Mouse (Mus musculus): ENCODE results near the gene Dis3l2. TPM values are rescaled to one million over a fixed set of nuclear protein-coding genes. Genes with fewer than 3 reads are reported as not detected.

Gene Dis3l2
- total RNA-seq, 2 experiments from 2014 or later, result 9.8 to 11.4 TPM

GRCm38 (mm10) chr1:87001365-87001764 is 297.8 kb downstream of the Dis3l2 start:
- no peak for DNase-seq
- intact Hi-C loops (cut with DNase I), result no loop called here

GRCm38 (mm10) chr1:87002545-87003168 is 299.0 kb downstream of the Dis3l2 start:
- intact Hi-C loops (cut with DNase I), result no loop called here
- no peak for DNase-seq

GRCm38 (mm10) chr1:87003169-87003552 is 299.6 kb downstream of the Dis3l2 start:
- intact Hi-C loops (cut with DNase I), result no loop called here
- DNase-seq, result no peak

- no peak for DNase-seq
- intact Hi-C loops (cut with DNase I), result no loop called here
Measured at GRCm38 (mm10) chr1:87006425-87006824, 302.8 kb downstream of the Dis3l2 start.

- DNase-seq, result no peak
- intact Hi-C loops (cut with DNase I), result no loop called here
Measured at GRCm38 (mm10) chr1:87008211-87008610, 304.6 kb downstream of the Dis3l2 start.

GRCm38 (mm10) chr1:87009156-87009555 is 305.5 kb downstream of the Dis3l2 start:
- intact Hi-C loops (cut with DNase I), result no loop called here

GRCm38 (mm10) chr1:87010629-87011330 is 307.2 kb downstream of the Dis3l2 start:
- DNase-seq, result peak; percentile 30 to 46
- intact Hi-C loops (cut with DNase I), result no loop called here

More at GRCm38 (mm10) chr1:87009156-87009555, 305.5 kb downstream of the Dis3l2 start:
- no peak for DNase-seq

GRCm38 (mm10) chr1:87011718-87012117 is 308.1 kb downstream of the Dis3l2 start:
- intact Hi-C loops (cut with DNase I), result no loop called here
- no peak for DNase-seq

GRCm38 (mm10) chr1:87012606-87013005 is 309.0 kb downstream of the Dis3l2 start:
- no peak for DNase-seq
- intact Hi-C loops (cut with DNase I), result no loop called here

GRCm38 (mm10) chr1:87020714-87021113 is 317.1 kb downstream of the Dis3l2 start:
- intact Hi-C loops (cut with DNase I), result no loop called here
- DNase-seq, result no peak

- intact Hi-C loops (cut with DNase I), result no loop called here
- no peak for DNase-seq
Measured at GRCm38 (mm10) chr1:87021584-87021983, 318.0 kb downstream of the Dis3l2 start.

GRCm38 (mm10) chr1:87023291-87024170 is 319.9 kb downstream of the Dis3l2 start:
- intact Hi-C loops (cut with DNase I), result no loop called here
- peak in 1 of 2 experiments; percentile 9 for DNase-seq

GRCm38 (mm10) chr1:87025021-87025420 is 321.4 kb downstream of the Dis3l2 start:
- intact Hi-C loops (cut with DNase I), result no loop called here
- no peak for DNase-seq

- DNase-seq, result no peak
Measured at GRCm38 (mm10) chr1:87028786-87029185, 325.2 kb downstream of the Dis3l2 start.

GRCm38 (mm10) chr1:87030652-87031051 is 327.0 kb downstream of the Dis3l2 start:
- intact Hi-C loops (cut with DNase I), result loop anchor here (5.0 kb wide), 1 partner anchor 283 kb away; no protein-coding TSS in a partner anchor
- DNase-seq, result no peak

More at GRCm38 (mm10) chr1:87028786-87029185, 325.2 kb downstream of the Dis3l2 start:
- intact Hi-C loops (cut with DNase I), result no loop called here

- no peak for DNase-seq
- intact Hi-C loops (cut with DNase I), result loop anchor here (5.0 kb wide), 1 partner anchor 285 kb away; no protein-coding TSS in a partner anchor
Measured at GRCm38 (mm10) chr1:87032466-87032865, 328.9 kb downstream of the Dis3l2 start.

- intact Hi-C loops (cut with DNase I), result no loop called here
- DNase-seq, result peak in 1 of 2 experiments; percentile 50
Measured at GRCm38 (mm10) chr1:87035532-87036161, 332.0 kb downstream of the Dis3l2 start.

GRCm38 (mm10) chr1:87036334-87036733 is 332.7 kb downstream of the Dis3l2 start:
- DNase-seq, result peak in 1 of 2 experiments; percentile 28

GRCm38 (mm10) chr1:87038477-87039070 is 335.0 kb downstream of the Dis3l2 start:
- no peak for DNase-seq
- intact Hi-C loops (cut with DNase I), result no loop called here

More at GRCm38 (mm10) chr1:87036334-87036733, 332.7 kb downstream of the Dis3l2 start:
- intact Hi-C loops (cut with DNase I), result no loop called here

- intact Hi-C loops (cut with DNase I), result loop anchor here (1.0 to 5.0 kb wide), 2 partner anchors 74 to 371 kb away; partner anchors contain the start of gene Nppc
- peak; percentile 69 to 70 for DNase-seq
Measured at GRCm38 (mm10) chr1:87041119-87041518, 337.5 kb downstream of the Dis3l2 start.
